Mouse (Mus musculus) stomach, postnatal 0 days (tissue): ENCODE measurements at regions not wholly inside any gene's neighbourhood (a gene's known extent, or its start where the extent isn't known, plus 50 kb on each side); places are given as distances from the start of the nearest gene placed in this dataset.

Source experiments
- ATAC-seq: fragments of 200-750 bp; cut with Nextera tagmentation; 2 replicates; pipeline ENCODE4 v1.8.0; 2017; ENCODE audit not compliant: low FRiP score, low TSS enrichment
- DNase-seq: peaks from one replicate; pipeline ENCODE4 v3.0.0-alpha.2; 2016; ENCODE audit warnings: low spot score
- H3K27ac ChIP-seq: fragments of 300-500 bp; sonication (generic); replicated peaks from 2 replicates; pipeline ENCODE4 v1.5.1; 2014; ENCODE audit warnings: mild to moderate bottlenecking, control low read depth
- H3K27me3 ChIP-seq: fragments of 300-500 bp; sonication (generic); 2 replicates; pipeline ENCODE4 v1.6.1; 2014; ENCODE audit warnings: low read length; ENCODE audit not compliant: control insufficient read depth, insufficient read depth
- H3K36me3 ChIP-seq: fragments of 300-500 bp; sonication (generic); 2 replicates; pipeline ENCODE4 v1.6.1; 2014; ENCODE audit warnings: low read length, mixed read lengths; ENCODE audit not compliant: control insufficient read depth, insufficient read depth
- H3K4me1 ChIP-seq: fragments of 300-500 bp; sonication (generic); replicated peaks from 2 replicates; pipeline ENCODE4 v1.6.1; 2014; ENCODE audit warnings: antibody characterized with exemption; ENCODE audit not compliant: control insufficient read depth, insufficient read depth
- H3K4me2 ChIP-seq: fragments of 300-500 bp; sonication (generic); replicated peaks from 2 replicates; pipeline ENCODE4 v1.6.1; 2014; ENCODE audit warnings: low read depth, mild to moderate bottlenecking, control low read depth, moderate library complexity
- H3K4me3 ChIP-seq: fragments of 300-500 bp; sonication (generic); 2 replicates; pipeline ENCODE4 v1.5.1; 2014; ENCODE audit warnings: low read depth, low read length, control low read depth
- H3K9ac ChIP-seq: fragments of 300-500 bp; sonication (generic); 2 replicates; pipeline ENCODE4 v1.6.1; 2014; ENCODE audit warnings: mild to moderate bottlenecking, low read length, control low read depth, mixed read lengths
- H3K9me3 ChIP-seq: fragments of 300-500 bp; sonication (generic); 2 replicates; pipeline ENCODE4 v1.6.1; 2016; ENCODE audit warnings: low read length; ENCODE audit not compliant: control insufficient read depth
- CTCF ChIP-seq: IDR thresholded peaks from 2 replicates; pipeline ENCODE4 v1.5.1; 2016; ENCODE audit warnings: antibody characterized with exemption, low read depth, mild to moderate bottlenecking, moderate library complexity
- EP300 ChIP-seq: optimal IDR thresholded peaks from 2 replicates; pipeline ENCODE3; 2016; ENCODE audit warnings: antibody characterized with exemption
- WGBS: fragments of 180-500 bp; shearing (Covaris S2); extraction: QIAGEN DNeasy Blood & Tissue Kit; methylation state at CpG from one replicate; pipeline ENCODE4 v1.1.7; 2014; 5-methylcytosine and 5-hydroxymethylcytosine counted together

DNA sequence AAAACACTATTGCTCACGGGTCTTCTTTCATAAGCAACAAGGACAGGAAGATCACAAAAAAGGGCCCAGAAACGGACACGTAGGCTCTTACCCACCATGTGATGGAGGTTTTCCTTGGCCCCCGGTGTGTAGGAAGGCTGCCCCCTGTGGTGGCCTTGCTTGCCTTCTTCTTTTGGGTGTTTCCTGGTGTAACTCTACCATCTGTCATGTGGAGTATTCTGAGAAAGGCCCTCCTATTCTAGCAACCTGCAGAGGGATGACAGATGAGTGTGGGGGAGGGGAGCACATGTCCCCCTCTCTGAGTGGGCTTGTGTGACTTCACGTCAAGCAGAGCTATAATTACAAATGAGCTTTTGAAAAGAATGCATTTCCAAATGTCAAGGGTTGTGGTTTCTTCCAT is 77.3 kb upstream of the Oxgr1 start:
- Histone ChIP-seq H3K9ac (no peak overlapping the region), H3K27ac (no peak overlapping the region), H3K9me3 (no peaks in the 10 kb centered on the region), H3K27me3 (no peaks in the 10 kb centered on the region), H3K4me1 (no peaks in the 10 kb centered on the region), H3K4me3 (no peak overlapping the region), H3K36me3 (no peaks in the 10 kb centered on the region), H3K4me2 (no peak overlapping the region)
- TF ChIP-seq CTCF (no peak), EP300 (no peak)
- WGBS = 70% methylated on average over 5 of the region's 5 CpGs
- DNase-seq = no peak
- ATAC-seq = no peak

DNA sequence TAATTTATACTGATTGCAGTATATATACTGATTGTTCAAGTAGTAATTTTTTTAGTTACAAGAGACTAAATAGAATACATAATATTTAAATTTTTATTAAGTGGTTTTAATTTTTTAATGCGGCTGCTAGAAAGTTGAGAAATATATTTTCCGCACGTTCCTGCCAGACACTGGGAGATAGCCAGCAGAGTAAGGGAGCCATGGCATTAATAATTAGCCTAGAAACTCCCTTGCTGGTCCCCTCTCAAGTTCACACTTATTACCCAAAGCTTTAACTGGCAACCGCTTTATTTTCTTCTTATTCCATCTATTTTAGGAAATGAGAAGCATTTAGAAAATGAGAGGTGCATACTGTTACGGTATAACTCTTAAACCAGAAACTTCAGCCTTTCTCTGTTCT is 78.0 kb upstream of the Oxgr1 start:
- TF ChIP-seq EP300 = no peak
- no peak for TF ChIP-seq CTCF
- no peaks in the 10 kb centered on the region for H3K27me3 ChIP-seq
- no peaks in the 10 kb centered on the region for H3K9me3 ChIP-seq
- H3K4me2 ChIP-seq = no peak overlapping the region
- no peaks in the 10 kb centered on the region for H3K36me3 ChIP-seq
- no peak for DNase-seq
- WGBS = 88% methylated on average over 5 of the region's 5 CpGs
- H3K4me1 ChIP-seq = no peaks in the 10 kb centered on the region
- no peak overlapping the region for H3K4me3 ChIP-seq
- no peak for ATAC-seq
- H3K9ac ChIP-seq = no peak overlapping the region
- no peak overlapping the region for H3K27ac ChIP-seq

DNA sequence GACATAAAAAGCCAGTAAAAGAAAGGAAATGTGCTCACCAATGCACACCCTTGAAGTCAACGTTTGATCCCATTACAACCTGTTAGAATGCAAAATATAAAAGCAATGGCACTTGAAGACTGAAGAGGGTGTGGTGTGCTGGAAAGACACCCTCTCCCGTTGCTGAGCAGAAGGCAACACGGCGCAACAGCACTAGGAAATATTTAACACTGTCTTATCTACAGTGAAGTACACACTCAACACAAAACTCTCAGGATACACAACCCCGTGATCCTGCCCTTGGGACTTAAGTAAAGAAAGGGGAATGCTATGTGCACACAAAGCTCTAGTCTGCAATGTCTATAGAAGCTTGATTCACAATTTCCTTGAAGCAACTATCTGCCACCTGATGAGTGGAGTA is 83.1 kb upstream of the Oxgr1 start:
- no peak overlapping the region for H3K4me3 ChIP-seq
- H3K9ac ChIP-seq = no peak overlapping the region
- no peaks in the 10 kb centered on the region for H3K27me3 ChIP-seq
- no peak for TF ChIP-seq EP300
- no peak for TF ChIP-seq CTCF
- no peak overlapping the region for H3K4me2 ChIP-seq
- no peak overlapping the region for H3K27ac ChIP-seq
- H3K36me3 ChIP-seq = no peaks in the 10 kb centered on the region
- ATAC-seq (no peak), DNase-seq (no peak)
- no peaks in the 10 kb centered on the region for H3K9me3 ChIP-seq
- no peaks in the 10 kb centered on the region for H3K4me1 ChIP-seq
- 81% methylated on average over 5 of the region's 5 CpGs for WGBS

DNA sequence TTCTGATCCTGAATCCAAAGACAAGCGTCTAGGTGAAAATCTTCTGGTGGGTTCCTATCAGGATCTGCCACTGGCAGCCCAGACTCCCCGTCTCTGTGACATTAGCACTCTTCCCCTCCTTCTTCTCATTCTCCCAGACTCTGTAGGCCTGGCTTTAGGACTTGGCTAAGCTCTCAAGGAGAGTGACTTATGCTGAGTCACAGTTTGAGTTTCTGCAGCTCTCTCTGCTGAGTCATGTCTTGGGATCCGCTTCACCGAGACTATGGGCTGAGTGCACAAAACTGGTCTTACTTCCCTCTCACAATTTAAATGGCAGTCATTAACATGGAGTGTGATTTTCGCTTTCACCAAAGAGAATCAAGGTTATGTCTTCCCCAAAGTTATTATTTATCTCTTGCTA is 85.2 kb upstream of the Oxgr1 start:
- no peaks in the 10 kb centered on the region for H3K9me3 ChIP-seq
- WGBS = 64% methylated on average over 5 of the region's 5 CpGs
- no peak overlapping the region for H3K4me3 ChIP-seq
- ATAC-seq (0 out of 2 replicates have a peak, but pooled peaks have one; percentile 42), DNase-seq (no peak)
- no peak overlapping the region for H3K27ac ChIP-seq
- no peaks in the 10 kb centered on the region for H3K4me1 ChIP-seq
- no peak overlapping the region for H3K4me2 ChIP-seq
- TF ChIP-seq EP300 (no peak), CTCF (no peak)
- no peaks in the 10 kb centered on the region for H3K27me3 ChIP-seq
- H3K36me3 ChIP-seq = no peaks in the 10 kb centered on the region
- H3K9ac ChIP-seq = no peak overlapping the region

DNA sequence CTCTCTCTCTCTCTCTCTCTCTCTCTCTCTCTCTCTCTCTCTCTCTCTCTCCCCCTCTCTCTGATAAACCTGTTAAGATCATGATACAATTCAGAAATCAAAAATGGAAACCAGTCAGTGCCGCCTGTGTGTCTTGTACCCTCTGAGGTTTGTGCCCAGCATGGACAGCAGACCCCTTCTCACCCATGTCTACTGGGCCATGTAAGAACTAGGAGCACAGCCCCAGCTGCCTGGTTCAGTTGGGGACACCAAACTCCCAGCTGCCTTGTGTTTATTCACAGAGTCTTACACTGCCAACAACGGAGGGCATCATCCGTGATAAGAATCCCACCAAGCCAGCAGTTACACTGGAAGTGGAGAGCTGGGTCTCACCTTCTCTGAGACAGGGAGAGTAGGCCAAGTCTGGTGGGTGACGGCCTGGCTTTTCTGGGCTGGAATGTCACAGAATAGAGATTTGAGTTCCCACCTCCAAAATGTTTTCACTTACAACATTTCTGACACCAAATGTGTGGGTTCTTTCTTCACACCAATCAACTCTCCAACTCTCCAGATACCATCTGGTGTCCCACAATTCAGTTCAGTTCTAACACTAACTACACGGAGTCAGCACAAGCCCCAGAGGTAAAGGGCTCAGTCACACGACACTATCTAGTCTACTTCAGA is 92.2 kb upstream of the Oxgr1 start:
- H3K27ac ChIP-seq = no peak overlapping the region
- no peaks in the 10 kb centered on the region for H3K27me3 ChIP-seq
- H3K36me3 ChIP-seq = no peaks in the 10 kb centered on the region
- no peak for ATAC-seq
- H3K9me3 ChIP-seq = no peaks in the 10 kb centered on the region
- WGBS = 83% methylated on average over 6 of the region's 6 CpGs
- TF ChIP-seq EP300 = no peak
- no peak for TF ChIP-seq CTCF
- no peak overlapping the region for H3K4me3 ChIP-seq
- no peak overlapping the region for H3K4me2 ChIP-seq
- H3K4me1 ChIP-seq = no peaks in the 10 kb centered on the region
- no peak overlapping the region for H3K9ac ChIP-seq
- no peak for DNase-seq

DNA sequence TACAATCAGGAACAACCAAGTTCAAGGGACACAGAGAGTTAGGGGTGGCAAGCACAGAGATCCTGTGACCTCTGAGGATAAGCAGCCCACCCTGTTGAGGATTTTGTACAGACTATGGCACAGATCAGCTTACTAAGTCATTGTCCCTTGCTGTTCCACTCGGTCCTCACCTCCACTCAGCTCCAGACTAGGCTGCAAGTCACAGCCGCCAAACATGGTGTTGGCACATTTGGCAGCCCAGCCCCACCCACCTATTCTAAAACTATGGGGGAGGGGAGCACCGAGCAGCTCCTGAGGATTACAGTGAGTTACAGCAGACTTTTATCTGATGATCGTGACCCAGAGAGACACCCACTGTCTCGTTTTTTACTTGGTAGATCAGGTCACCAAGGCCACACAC is 93.0 kb upstream of the Oxgr1 start:
- H3K4me1 ChIP-seq = no peaks in the 10 kb centered on the region
- no peak for ATAC-seq
- H3K27ac ChIP-seq = no peak overlapping the region
- H3K4me3 ChIP-seq = no peak overlapping the region
- H3K9me3 ChIP-seq = no peaks in the 10 kb centered on the region
- no peak for DNase-seq
- TF ChIP-seq CTCF (no peak), EP300 (no peak)
- no peaks in the 10 kb centered on the region for H3K36me3 ChIP-seq
- WGBS = 44% methylated on average over 5 of the region's 5 CpGs
- no peak overlapping the region for H3K4me2 ChIP-seq
- no peak overlapping the region for H3K9ac ChIP-seq
- no peaks in the 10 kb centered on the region for H3K27me3 ChIP-seq
